Mouse (Mus musculus): Measurements from ENCODE around the gene Gm20870.
"Not testable (repeated sequence)": the region's sequence is repeated elsewhere in the genome, so short reads cannot be mapped to it uniquely, and the experiment has no call there.

DNA sequence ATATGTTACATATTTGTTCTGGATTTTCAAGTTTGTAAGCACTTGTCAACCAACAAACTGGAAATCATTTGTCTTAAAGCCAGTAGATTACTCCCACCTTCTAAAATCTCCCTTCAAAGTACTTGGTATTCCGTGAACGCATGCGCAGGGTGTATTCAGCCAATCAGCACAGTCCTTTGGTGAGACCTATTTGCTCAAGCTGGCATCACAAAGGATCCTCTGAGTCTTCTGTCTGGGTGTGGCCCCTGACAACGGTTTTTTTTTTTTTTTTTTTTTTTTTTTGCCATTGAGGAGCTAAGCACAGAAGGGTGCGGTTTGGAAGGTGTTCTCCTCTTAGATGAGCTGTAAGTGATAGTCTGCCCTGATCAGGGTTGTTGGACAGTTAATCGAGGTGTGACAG, at the start of gene Gm20870:
- TF ChIP-seq GATA1 (IDR thresholded peaks at IDR 0.05; ENCODE audit: borderline replicate concordance, low read length); FLI1 (IDR thresholded peaks at IDR 0.05; ENCODE audit: low read length): not testable (repeated sequence)
